Mouse (Mus musculus): ENCODE measurements around the gene Ccdc188.

- TF ChIP-seq CTCF (IDR thresholded peaks at IDR 0.05; ENCODE audit: low read depth, low read length) (no peak), POLR2AphosphoS5 (IDR thresholded peaks at IDR 0.05; ENCODE audit: insufficient replicate concordance, low read depth, low read length) (no peak), TAL1 (conservative IDR thresholded peaks at IDR 0.05; ENCODE audit: low read depth, low read length) (no peak)
These were observed 15.8 kb downstream of the Ccdc188 start for GRCm38 (mm10) chr16:18233451-18233850.
